Mouse (Mus musculus) ovary, adult 18-20 months (tissue): Measurements from ENCODE around the gene Slc8a3.

ENCODE experiments used
- DNase-seq: peaks from one replicate; pipeline ENCODE4 v3.0.0; 2022; ENCODE audit warnings: low spot score, mixed read lengths

The Slc8a3 gene

GRCm38 (mm10) chr12:81237158-81237557, 95.8 kb downstream of the Slc8a3 start:
- no peak for DNase-seq

- no peak for DNase-seq
These were observed 97.3 kb downstream of the Slc8a3 start for GRCm38 (mm10) chr12:81235456-81236330.

- DNase-seq = no peak
These were observed 99.1 kb downstream of the Slc8a3 start for GRCm38 (mm10) chr12:81233746-81234380.

- no peak for DNase-seq
These were observed 105.1 kb downstream of the Slc8a3 start for GRCm38 (mm10) chr12:81227767-81228460.

- DNase-seq = no peak
These were observed 106.4 kb downstream of the Slc8a3 start for GRCm38 (mm10) chr12:81226590-81226989.

GRCm38 (mm10) chr12:81225966-81226577, 106.9 kb downstream of the Slc8a3 start:
- no peak for DNase-seq

- DNase-seq = no peak
These were observed 108.1 kb downstream of the Slc8a3 start for GRCm38 (mm10) chr12:81224843-81225242.

- no peak for DNase-seq
These were observed 109.7 kb downstream of the Slc8a3 start for GRCm38 (mm10) chr12:81223276-81223675.

GRCm38 (mm10) chr12:81219339-81219738, 113.6 kb downstream of the Slc8a3 start:
- DNase-seq = no peak

- no peak for DNase-seq
These were observed 124.4 kb downstream of the Slc8a3 start for GRCm38 (mm10) chr12:81208559-81208958.

- DNase-seq = no peak
These were observed 127.1 kb downstream of the Slc8a3 start for GRCm38 (mm10) chr12:81205619-81206560.

GRCm38 (mm10) chr12:81203226-81203625, 129.8 kb downstream of the Slc8a3 start:
- DNase-seq = no peak

- DNase-seq = peak; percentile 32
These were observed 133.6 kb downstream of the Slc8a3 start for GRCm38 (mm10) chr12:81199280-81199955.

GRCm38 (mm10) chr12:81197468-81198075, 135.4 kb downstream of the Slc8a3 start:
- DNase-seq = no peak

- DNase-seq = no peak
These were observed 139.0 kb downstream of the Slc8a3 start for GRCm38 (mm10) chr12:81193968-81194367.

- DNase-seq = no peak
These were observed 143.3 kb downstream of the Slc8a3 start for GRCm38 (mm10) chr12:81189636-81190035.

GRCm38 (mm10) chr12:81188996-81189395, 144.0 kb downstream of the Slc8a3 start:
- no peak for DNase-seq

GRCm38 (mm10) chr12:81188423-81188822, 144.6 kb downstream of the Slc8a3 start:
- no peak for DNase-seq

- no peak for DNase-seq
These were observed 146.3 kb downstream of the Slc8a3 start for GRCm38 (mm10) chr12:81186668-81187067.

GRCm38 (mm10) chr12:81186081-81186480, 146.9 kb downstream of the Slc8a3 start:
- DNase-seq = no peak
